Mouse (Mus musculus): ENCODE measurements at regions not wholly inside any gene's neighbourhood (a gene's known extent, or its start where the extent isn't known, plus 50 kb on each side); places are given as distances from the start of the nearest gene placed in this dataset.

DNA sequence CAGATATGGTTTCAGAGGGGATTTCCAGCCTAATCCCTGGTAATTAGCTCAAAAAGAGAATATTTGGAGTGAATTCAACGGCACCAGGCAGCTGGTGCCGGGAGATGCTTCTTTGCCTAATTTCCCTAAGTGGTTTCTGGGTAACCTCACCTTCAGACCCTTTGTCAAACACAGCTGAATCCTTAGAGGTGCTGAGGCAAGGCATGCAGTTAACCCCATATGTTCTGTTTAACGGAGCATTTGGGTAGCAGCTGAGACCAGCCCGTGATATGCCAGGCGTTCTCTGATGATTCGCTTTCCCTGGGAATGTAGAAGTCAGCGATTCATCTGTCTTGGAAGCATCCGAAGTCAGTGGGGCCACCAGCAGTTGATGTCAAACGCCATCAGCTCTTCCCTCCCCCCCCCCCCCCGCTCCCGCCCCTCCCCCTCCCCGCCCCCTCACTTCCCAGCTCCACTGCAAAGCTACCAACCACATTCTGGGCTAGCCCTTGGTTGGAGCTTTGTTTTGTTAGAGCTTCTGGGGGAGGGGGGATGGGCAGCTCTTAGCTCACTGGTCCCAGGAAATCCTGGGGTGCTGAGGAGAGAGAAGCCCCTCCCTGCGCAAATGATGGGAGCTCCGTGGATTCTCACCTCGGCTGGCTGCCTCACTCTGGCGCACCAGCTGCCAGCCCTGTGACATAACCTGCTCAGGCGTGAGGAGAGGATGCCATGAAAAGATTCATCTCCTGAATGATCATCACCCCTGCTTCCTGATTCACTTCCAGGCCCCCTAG lies 214.5 kb upstream of the Gm10131 start:
- Histone ChIP-seq H3K27ac (peak overlapping the region; percentile 78), H3K4me3 (peak overlapping the region; percentile 40)
- peak; percentile 9 to 33 for DNase-seq (ENCODE audit: low spot score in 2 of 2)
- TF ChIP-seq CTCF (conservative IDR thresholded peaks at IDR 0.05): no peak

DNA sequence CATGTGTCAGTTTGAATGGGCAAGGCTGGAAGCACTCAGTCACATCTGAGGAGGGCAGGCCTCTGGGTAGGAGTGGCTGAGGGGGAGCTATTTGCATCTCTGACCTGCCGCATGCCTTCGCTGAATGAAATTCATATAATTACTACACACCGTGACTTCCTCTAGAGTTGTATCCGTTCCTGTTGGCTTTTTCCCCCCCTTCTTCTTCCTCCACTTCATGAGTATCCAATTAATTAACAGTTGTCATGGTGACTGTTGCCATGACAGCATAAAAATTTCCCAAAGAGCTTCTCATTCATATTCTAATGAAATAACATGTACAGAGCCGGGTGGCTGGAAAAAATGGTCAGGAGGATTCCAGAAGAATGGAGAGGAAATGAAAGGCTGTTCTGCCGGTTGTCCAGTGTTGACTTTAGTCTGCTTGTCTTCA lies 208.6 kb upstream of the Gm10131 start:
- no peak for TF ChIP-seq CTCF (conservative IDR thresholded peaks at IDR 0.05)
- DNase-seq (ENCODE audit: low spot score in 2 of 2): peak; percentile 78 to 91
- peak overlapping the region; percentile 54; the same call in 1 of the 2 replicates for H3K27ac ChIP-seq
- H3K4me3 ChIP-seq: no peak overlapping the region

DNA sequence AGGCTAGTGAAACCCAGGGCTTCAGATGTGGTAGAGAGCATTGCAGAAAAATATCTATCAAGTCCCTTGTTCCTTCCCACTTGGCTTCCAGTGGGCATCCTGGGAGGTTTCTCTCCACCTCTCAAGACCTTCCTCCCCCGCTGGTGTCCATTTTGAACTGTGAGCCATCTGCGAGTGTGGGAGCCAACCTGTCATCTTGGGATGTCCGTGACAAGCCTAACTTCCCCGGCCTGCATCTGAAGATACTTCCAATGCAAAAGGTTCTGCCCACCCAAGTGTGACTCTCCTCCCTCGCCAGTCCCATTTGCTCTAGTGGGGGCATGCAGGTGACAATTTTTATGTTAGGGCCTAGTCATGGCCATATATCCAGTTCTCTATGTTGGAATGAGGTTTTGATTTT lies 208.2 kb upstream of the Gm10131 start:
- Histone ChIP-seq H3K27ac (peak overlapping the region; percentile 54; the same call in 1 of the 2 replicates), H3K4me3 (no peak overlapping the region)
- no peak for DNase-seq (ENCODE audit: low spot score in 2 of 2)
- no peak for TF ChIP-seq CTCF (conservative IDR thresholded peaks at IDR 0.05)

DNA sequence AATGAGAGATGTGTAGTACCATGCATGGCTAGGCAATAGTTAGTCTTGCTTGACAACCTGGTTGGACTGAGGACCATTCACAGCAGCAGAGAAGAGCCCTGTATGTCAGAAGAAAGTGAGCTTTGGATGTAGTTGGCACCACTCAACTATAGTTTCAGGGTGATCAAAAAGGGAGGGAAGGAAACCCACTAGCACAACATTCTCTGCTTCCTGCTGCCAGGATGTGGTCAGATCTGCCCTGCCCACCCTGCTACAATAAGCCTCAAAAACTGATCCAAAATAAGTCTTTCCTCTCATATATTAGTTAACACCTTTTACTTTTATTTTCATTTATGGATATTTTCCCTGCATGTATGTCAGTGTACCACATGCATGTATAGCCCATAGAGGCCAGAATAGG lies 203.7 kb upstream of the Gm10131 start:
- no peak for DNase-seq (ENCODE audit: low spot score in 2 of 2)
- H3K4me3 ChIP-seq: no peak overlapping the region
- TF ChIP-seq CTCF (conservative IDR thresholded peaks at IDR 0.05): no peak

DNA sequence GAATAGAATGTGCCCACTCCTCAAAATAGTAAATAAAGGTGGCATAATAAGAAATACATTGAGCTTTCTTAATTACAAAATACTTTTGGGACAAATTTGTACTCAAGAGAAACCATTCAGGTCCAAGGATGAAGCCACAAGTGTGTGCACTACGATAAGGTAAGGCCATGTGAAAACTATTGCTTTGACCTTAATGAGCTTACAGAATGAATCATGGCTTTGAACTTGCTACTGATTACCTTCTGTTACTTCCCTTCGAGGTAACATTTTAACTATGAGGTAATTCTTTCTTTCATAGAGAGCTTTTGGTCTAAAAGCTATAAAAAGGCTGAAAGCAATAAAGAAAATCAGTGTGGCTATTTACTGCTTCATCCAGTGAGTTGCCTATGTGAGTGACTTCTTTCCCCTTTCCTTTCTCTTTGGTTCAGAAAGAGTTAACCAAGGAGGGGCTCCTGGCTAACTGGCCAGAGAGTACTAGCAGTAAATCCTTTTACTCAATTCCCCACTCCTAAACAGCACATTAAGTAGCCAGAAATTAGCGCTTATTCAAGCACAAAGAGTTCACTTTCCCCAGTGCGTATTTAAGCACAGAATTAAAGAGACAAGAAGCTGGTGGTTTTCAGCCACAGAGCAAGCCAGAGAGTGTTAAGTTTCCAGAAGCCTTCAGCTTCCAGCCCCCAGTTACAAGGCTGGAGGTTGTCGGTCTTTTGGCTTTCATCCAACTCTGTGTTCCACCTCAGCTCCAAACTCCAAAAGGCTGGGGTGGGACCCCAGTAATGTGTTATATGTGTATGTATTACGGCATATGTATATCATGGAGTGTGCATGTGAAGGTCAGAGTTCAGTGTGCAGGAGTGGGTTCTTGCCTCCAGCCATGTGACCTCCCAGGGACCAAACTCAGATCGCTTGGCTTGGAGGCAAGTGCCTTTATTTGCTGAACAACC lies 194.3 kb upstream of the Gm10131 start:
- DNase-seq (ENCODE audit: low spot score in 2 of 2): no peak
- H3K4me3 ChIP-seq: no peak overlapping the region
- TF ChIP-seq CTCF (conservative IDR thresholded peaks at IDR 0.05): no peak
- no peak overlapping the region for H3K27ac ChIP-seq

More for the DNA sequence above, 203.7 kb upstream of the Gm10131 start:
- no peak overlapping the region for H3K27ac ChIP-seq

DNA sequence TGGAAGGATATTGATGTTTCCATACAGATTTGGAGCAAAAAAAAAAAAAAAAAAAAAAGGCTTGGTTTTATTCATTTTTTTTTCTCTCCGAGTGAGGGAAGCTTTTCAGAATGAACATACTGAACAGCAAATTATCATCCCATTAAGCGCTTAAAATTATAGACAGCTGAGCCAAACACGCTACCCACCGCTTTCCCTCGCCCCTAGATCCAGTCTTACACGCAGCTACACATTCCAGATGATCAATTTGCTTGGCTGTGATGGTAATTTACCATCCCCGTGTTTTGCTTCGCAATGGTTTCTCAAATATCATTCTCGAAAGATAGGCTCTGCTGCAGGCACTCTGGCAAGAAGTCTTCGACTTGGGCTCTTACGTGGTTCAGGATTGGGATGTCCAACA lies 192.3 kb upstream of the Gm10131 start:
- DNase-seq (ENCODE audit: low spot score in 2 of 2): peak in 1 of 2 experiments; percentile 51
- TF ChIP-seq CTCF (conservative IDR thresholded peaks at IDR 0.05): no peak
- H3K27ac ChIP-seq: no peak overlapping the region
- no peak overlapping the region for H3K4me3 ChIP-seq

DNA sequence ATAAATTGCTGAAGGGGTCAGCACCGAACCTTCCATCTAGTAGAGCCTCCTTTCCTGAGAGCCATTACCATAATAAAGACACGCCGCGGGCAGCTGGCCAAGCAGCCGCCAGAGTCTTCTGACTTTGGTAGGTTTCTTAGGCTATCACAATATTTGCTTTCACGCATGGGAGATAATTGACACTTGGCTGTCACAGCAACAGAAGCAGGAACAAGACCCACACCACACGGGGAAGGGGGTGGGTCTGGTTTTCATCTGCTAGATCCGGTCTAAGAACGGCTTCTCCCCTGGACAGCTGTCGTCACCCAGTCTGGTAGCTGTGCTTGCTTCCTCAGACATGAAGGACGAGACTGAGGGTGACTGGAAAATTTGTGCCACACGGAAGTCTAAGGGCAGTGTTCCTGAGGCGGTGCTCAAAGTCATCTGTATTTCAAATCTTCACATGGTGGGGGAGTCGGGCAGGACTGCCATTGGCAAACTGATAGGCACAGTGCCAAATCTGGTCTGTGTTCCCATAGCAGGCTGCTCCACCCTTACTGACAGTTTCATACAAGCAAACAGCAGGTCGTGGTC lies 188.9 kb upstream of the Gm10131 start:
- Histone ChIP-seq H3K4me3 (no peak overlapping the region), H3K27ac (no peak overlapping the region)
- TF ChIP-seq CTCF (conservative IDR thresholded peaks at IDR 0.05): no peak
- DNase-seq (ENCODE audit: low spot score in 2 of 2): no peak

DNA sequence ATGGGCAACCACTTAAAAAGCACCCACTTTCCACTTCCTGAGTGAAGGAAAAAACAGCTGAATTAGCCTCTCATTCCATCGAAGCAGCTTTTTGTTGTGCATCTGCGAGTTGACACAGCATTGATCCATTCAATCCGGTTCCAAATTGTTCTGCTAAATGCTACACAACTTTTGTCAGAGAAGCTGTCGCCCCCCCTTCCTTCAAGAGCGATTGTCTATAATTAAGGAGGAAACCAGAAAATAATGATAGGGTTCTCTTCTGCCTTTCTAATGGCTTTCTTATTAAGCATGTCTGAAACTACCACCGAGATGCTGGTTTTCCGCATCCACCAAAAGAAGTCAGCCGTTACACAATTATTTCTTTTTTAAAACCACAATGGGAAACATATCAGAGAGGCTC lies 183.2 kb upstream of the Gm10131 start:
- Histone ChIP-seq H3K4me3 (no peak overlapping the region), H3K27ac (no peak overlapping the region)
- DNase-seq (ENCODE audit: low spot score in 2 of 2): no peak
- no peak for TF ChIP-seq CTCF (conservative IDR thresholded peaks at IDR 0.05)

DNA sequence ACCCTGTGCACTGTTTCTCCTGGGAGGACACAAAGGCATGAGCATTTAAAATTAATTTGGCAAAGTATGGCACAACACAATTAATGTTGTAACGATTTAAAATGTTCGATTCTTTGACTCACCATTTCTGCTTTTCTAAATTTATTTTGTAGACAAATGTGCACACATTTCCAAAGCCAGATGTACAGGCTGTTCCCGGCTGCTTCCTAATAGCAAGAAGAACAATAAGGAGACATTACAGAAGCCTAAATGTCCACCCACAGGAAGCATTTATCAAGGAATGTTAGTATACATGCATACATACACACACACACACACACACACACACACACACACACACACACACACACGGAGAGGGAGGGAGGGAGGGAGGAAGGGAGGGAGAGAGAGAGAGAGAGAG lies 179.1 kb upstream of the Gm10131 start:
- no peak for TF ChIP-seq CTCF (conservative IDR thresholded peaks at IDR 0.05)
- H3K4me3 ChIP-seq: no peak overlapping the region
- peak overlapping the region; percentile 59; the same call in 1 of the 2 replicates for H3K27ac ChIP-seq
- no peak for DNase-seq (ENCODE audit: low spot score in 2 of 2)

DNA sequence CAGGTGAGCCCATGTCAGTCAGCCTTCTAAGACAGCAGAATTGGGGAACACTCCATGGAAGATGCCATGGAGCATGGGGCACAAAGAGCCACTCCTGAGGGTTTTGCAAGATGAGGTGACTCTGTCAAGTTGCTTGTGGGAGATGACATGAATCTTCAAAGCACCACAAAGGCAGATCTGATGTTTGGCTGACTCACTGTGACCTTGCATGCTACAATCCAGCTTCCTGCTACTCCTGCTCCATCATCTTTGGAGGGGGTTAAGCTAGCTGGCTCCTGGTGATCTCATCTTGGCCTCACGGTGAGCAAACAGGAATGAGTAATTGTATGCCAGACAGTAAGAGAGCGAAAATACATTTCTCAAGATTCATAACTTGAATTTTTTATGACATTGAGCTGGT lies 176.3 kb upstream of the Gm10131 start:
- TF ChIP-seq CTCF (conservative IDR thresholded peaks at IDR 0.05): no peak
- H3K27ac ChIP-seq: no peak overlapping the region
- DNase-seq (ENCODE audit: low spot score in 2 of 2): no peak
- no peak overlapping the region for H3K4me3 ChIP-seq

DNA sequence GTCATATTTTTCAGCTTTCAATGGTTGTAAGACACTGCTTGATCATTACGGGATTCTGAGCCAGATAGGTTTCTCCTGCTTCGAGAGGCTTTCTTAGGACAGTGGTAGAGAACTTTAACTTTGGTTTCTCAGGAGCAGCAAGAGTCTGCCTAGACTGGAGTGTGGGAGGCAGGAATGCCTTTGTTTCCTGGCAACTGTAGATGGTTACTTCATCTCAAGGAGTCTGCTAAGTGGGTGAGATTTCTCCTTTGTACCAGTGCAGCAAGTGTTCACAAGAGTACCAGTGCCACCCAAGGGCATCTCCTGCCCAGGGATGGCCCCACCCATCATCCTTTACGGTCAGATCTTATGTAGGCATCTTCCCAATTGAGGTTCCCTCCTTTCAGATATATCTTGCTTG lies 173.0 kb upstream of the Gm10131 start:
- Histone ChIP-seq H3K4me3 (no peak overlapping the region), H3K27ac (no peak overlapping the region)
- TF ChIP-seq CTCF (conservative IDR thresholded peaks at IDR 0.05): no peak
- no peak for DNase-seq (ENCODE audit: low spot score in 2 of 2)

DNA sequence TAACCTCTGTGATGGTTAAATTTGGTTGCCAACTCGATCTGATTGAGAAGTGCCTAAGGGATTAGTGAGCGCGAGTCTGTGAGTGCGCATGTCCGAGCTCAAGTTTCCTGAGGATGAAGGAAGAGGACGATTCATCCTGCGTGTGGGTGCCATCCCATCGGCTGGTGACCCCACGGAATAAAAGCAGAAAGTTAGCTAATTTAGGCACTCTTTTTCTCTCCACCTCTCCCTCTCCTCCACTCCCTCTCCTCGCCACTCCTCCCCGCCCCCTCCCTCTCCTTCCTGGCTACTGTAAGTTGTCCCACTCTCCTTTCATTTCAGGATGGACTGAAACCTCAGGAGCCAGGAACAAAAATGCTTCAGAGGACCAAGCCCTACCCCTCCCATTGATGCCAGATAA lies 168.9 kb upstream of the Gm10131 start:
- no peak for TF ChIP-seq CTCF (conservative IDR thresholded peaks at IDR 0.05)

More for the DNA sequence above, 168.9 kb upstream of the Gm10131 start:
- Histone ChIP-seq H3K27ac (no peak overlapping the region), H3K4me3 (no peak overlapping the region)
- no peak for DNase-seq (ENCODE audit: low spot score in 2 of 2)
